Mouse (Mus musculus) layer of hippocampus, adult 6 months (tissue): Measurements from ENCODE around the gene Olfr1426. TPM values are rescaled to one million over a fixed set of nuclear protein-coding genes. Genes with fewer than 3 reads are reported as not detected.

Source experiments
- long read RNA-seq, 2 experiments: library from polyadenylated mRNA; unstranded; transcript quantifications; one replicate each; pipeline ENCODE4 v2.0.0; 2019 to 2020
- polyA plus RNA-seq: library from polyadenylated mRNA; unstranded; fragments of <200 nt; fragmentation: Nextera tagmentation; gene quantifications from 2 replicates; pipeline ENCODE4 v1.2.3, GENCODE M21; 2021

Gene Olfr1426
- not detected in 2 replicates for polyA plus RNA-seq
- long read RNA-seq, experiment 1: 0 reads
- long read RNA-seq, experiment 2: 0 reads

GRCm38 (mm10) chr19:12091913-12092312, at the start of gene Olfr1426:
Gene Olfr1426 (minus strand): TSS chr19:12092013.

DNA sequence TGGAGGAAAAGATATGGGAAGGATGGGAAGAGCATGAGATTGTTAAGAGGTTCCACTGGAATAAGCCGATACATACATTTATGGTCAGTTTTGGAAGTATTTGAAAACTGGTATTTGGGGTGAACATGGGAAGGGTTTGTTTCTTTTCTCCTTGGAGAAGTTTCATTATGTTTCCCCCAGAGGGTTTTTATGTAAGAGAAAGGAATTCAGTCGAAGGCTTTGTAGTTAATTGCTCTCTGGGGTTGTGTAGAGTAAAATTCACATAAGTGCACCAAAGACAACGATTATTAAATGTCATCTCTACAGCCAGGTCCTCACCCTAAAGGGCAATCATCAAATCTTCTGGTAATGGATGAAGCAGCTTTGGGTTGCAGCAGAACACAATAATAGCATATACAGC, 31.3 kb upstream of the Olfr1426 start, which contains the start of gene Olfr76:
Olfr76 (minus strand) TSS at position 101 of the 400 bp plus-strand sequence.

DNA sequence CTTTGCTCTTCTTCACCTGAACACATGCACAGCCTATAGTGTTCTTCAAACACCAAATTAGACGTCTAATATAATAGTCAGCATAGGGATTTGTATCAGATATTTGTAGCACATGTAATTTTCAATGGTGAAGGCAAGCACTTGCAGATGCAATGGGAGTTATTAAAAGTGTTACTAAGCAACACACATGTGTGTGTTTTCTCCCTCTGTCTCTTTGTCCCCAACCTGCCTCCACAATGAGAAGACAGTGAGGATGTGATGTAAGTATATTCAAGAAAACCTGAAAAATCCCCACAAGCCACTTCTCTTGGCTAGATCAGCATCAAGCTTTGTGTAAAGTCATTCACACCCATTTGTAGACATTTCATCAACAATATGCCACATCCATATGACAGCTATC, 24.0 kb upstream of the Olfr1426 start, which contains the start of gene Olfr1428:
Olfr1428 (minus strand) TSS at position 101 of the 400 bp plus-strand sequence.

GRCm38 (mm10) chr19:12103234-12103633, 11.4 kb upstream of the Olfr1426 start, which contains the start of gene Olfr1427:
Gene Olfr1427 (minus strand): TSS chr19:12103334.

DNA sequence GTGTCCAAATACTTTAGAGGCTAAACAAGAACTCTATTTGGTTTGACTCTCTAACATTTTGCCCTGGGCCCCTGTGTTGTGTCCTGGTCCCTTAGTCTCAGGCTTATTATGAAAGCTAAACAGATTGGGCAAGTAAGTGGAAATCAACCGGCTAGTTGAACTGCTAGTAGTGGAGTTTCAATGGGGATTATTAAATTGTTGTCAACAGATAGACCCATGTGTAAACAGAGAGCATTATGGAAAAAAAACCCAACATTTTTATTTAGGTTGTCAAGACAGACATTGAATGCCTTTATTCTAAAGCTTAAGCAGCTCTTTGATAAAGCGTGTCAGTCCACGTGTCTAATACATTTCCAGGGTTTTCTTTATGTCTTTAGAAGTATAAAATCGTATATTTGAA, 14.2 kb downstream of the Olfr1426 start, which contains the start of gene Olfr1425:
Olfr1425 (minus strand) TSS at position 101 of the 400 bp plus-strand sequence.

DNA sequence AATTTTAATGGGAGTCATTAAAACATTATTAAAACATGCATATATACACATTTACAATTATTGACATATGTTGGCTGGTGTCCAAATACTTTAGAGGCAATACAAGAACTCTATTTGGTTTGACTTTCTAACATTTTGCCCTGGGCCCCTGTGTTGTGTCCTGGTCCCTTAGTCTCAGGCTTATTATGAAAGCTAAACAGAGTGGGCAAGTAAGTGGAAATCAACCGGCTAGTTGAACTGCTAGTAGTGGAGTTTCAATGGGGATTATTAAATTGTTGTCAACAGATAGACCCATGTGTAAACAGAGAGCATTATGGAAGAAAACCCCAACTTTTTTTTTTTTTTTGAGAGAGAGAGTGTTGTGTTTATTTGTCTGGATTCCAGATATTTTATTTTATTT, 29.2 kb downstream of the Olfr1426 start, which contains the start of gene Olfr1424:
Olfr1424 (minus strand) TSS at position 101 of the 400 bp plus-strand sequence.

DNA sequence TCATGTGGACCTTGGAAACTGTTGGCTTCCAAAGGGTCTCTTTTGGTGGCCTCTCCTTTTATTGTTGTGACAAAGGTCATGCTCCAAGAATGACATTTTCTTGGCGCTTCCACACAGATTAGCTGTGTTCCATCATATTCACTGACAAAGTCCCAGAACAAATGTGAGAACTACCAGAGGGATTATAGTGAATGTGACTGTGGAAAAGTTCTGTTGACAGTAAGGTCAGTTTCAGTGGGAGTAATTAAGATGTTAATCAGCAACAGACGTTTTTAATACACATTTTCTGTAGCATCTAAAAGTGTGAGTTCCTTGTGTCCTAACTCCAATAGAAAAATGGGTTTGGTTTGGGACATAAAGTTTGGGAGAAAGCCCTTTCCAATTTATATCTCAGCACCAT, 50.6 kb downstream of the Olfr1426 start, which contains the start of gene Olfr1423:
Olfr1423 (minus strand) TSS at position 101 of the 400 bp plus-strand sequence.

Other genes starting within 250 kb of the Olfr1426 start
- gene Olfr1418, start 230.9 kb downstream of the Olfr1426 start, polyA plus RNA-seq: not detected in 2 replicates
- not detected in 2 replicates for gene Olfr1419, start 216.9 kb downstream of the Olfr1426 start, polyA plus RNA-seq
- not detected in 2 replicates for gene Olfr1420, start 205.4 kb downstream of the Olfr1426 start, polyA plus RNA-seq
- gene Patl1, start 179.6 kb downstream of the Olfr1426 start, polyA plus RNA-seq: 2.1 and 2.3 TPM in 2 replicates
- gene Osbp, start 126.1 kb downstream of the Olfr1426 start, polyA plus RNA-seq: 4.7 and 4.8 TPM in 2 replicates
- gene Olfr1423, start 50.7 kb downstream of the Olfr1426 start, polyA plus RNA-seq: 0.04 TPM in 1 of 2 replicates, not detected in the other
- gene Olfr1424, start 29.3 kb downstream of the Olfr1426 start, polyA plus RNA-seq: not detected in 2 replicates
- not detected in 2 replicates for gene Olfr1425, start 14.3 kb downstream of the Olfr1426 start, polyA plus RNA-seq
- not detected in 2 replicates for gene Olfr1427, start 11.3 kb upstream of the Olfr1426 start, polyA plus RNA-seq
- gene Olfr1428, start 23.9 kb upstream of the Olfr1426 start, polyA plus RNA-seq: not detected in 2 replicates
- not detected in 2 replicates for gene Olfr76, start 31.2 kb upstream of the Olfr1426 start, polyA plus RNA-seq
- gene Olfr1555-ps1, start 78.1 kb upstream of the Olfr1426 start, polyA plus RNA-seq: not detected in 2 replicates
- not detected in 2 replicates for gene Olfr1431, start 108.6 kb upstream of the Olfr1426 start, polyA plus RNA-seq
- not detected in 2 replicates for gene Olfr1432, start 140.6 kb upstream of the Olfr1426 start, polyA plus RNA-seq
- not detected in 2 replicates for gene Olfr262, start 149.6 kb upstream of the Olfr1426 start, polyA plus RNA-seq
- gene Olfr235, start 169.0 kb upstream of the Olfr1426 start, polyA plus RNA-seq: not detected in 2 replicates
- not detected in 2 replicates for gene Olfr1434, start 187.8 kb upstream of the Olfr1426 start, polyA plus RNA-seq
- not detected in 2 replicates for gene Olfr1436, start 207.1 kb upstream of the Olfr1426 start, polyA plus RNA-seq
- not detected in 2 replicates for gene Olfr1437, start 233.1 kb upstream of the Olfr1426 start, polyA plus RNA-seq
- not detected in 2 replicates for gene Olfr1438-ps1, start 243.9 kb upstream of the Olfr1426 start, polyA plus RNA-seq